Mouse (Mus musculus): ENCODE data around the gene Zranb3.

- TF ChIP-seq EP300 (IDR thresholded peaks at IDR 0.05; ENCODE audit: low read depth) (no peak), CTCF (IDR thresholded peaks at IDR 0.05; ENCODE audit: low read depth) (no peak)
These were observed 78.3 kb downstream of the Zranb3 start for GRCm38 (mm10) chr1:128024363-128025114.

Data from liver, postnatal 0 days (tissue).